ENCODE assay signal across 9 mouse cellular contexts in genomic region chr6:122627469-122628108, GRCm38 (mm10). TPM values are rescaled to one million over a fixed set of nuclear protein-coding genes. Genes with fewer than 3 reads are reported as not detected.
DNase-seq lines count a peak whose midpoint lies in the region; ATAC-seq and TF ChIP-seq lines count a peak whose summit lies in the region.
"Had no signal": no experiment of that assay in that cellular context is flagged by ENCODE, and none has a peak within 500 bp of the region (broad histone marks: within the 10 kb centered on the region; RNA-seq: fewer than 3 reads in every experiment).

No protein-coding gene starts in this region.

- TF ChIP-seq EP300 in heart, postnatal 0 days (IDR thresholded peaks at IDR 0.05; ENCODE audit: low read depth) = no peak
- no peak for TF ChIP-seq EP300 in liver, postnatal 0 days (IDR thresholded peaks at IDR 0.05; ENCODE audit: low read depth)

- no peak overlapping the region for H3K27ac ChIP-seq in forebrain, embryonic 11.5 days (ENCODE audit: low read depth, low read length)
- H3K27ac ChIP-seq in forebrain, embryonic 14.5 days (ENCODE audit: low read depth, low read length) = no peak overlapping the region
- no peak overlapping the region for H3K27ac ChIP-seq in heart, postnatal 0 days (ENCODE audit: low read depth)
- H3K27ac ChIP-seq in liver, postnatal 0 days (ENCODE audit: low read depth) = no peak overlapping the region
- no peak overlapping the region for H3K27ac ChIP-seq in cerebellum, adult 2 months (ENCODE audit: insufficient read depth, low read length)
- H3K27ac ChIP-seq: left cerebral cortex, adult 2 months had no signal

- no peaks in the 10 kb centered on the region for H3K36me3 ChIP-seq in forebrain, embryonic 11.5 days (ENCODE audit: control insufficient read depth, insufficient read depth, low read length)
- H3K36me3 ChIP-seq in forebrain, embryonic 14.5 days (ENCODE audit: control insufficient read depth, insufficient read depth, low read length) = no peaks in the 10 kb centered on the region
- H3K36me3 ChIP-seq in E14TG2a.4 (ENCODE audit: insufficient read depth, low read length) = no peaks in the 10 kb centered on the region
- H3K36me3 ChIP-seq in heart, postnatal 0 days (replicated peaks; ENCODE audit: control insufficient read depth, insufficient read depth, low read length) = no peaks in the 10 kb centered on the region
- H3K36me3 ChIP-seq in liver, postnatal 0 days (replicated peaks; ENCODE audit: insufficient read depth, low read length) = no peaks in the 10 kb centered on the region

- H3K9me3 ChIP-seq in forebrain, embryonic 11.5 days (ENCODE audit: control insufficient read depth, low read length) = no peaks in the 10 kb centered on the region
- H3K9me3 ChIP-seq in forebrain, embryonic 14.5 days (replicated peaks; ENCODE audit: control insufficient read depth, low read length) = no peaks in the 10 kb centered on the region
- peaks cover 31% of the 10 kb centered on the region for H3K9me3 ChIP-seq in E14TG2a.4 (ENCODE audit: low read length)
- H3K9me3 ChIP-seq in heart, postnatal 0 days (replicated peaks; ENCODE audit: control insufficient read depth, low read length) = no peaks in the 10 kb centered on the region
- no peaks in the 10 kb centered on the region for H3K9me3 ChIP-seq in liver, postnatal 0 days (ENCODE audit: low read length)

- H3K9ac ChIP-seq in forebrain, embryonic 11.5 days (ENCODE audit: low read length) = no peak overlapping the region
- no peak overlapping the region for H3K9ac ChIP-seq in forebrain, embryonic 14.5 days (ENCODE audit: low read length)
- H3K9ac ChIP-seq in heart, postnatal 0 days (replicated peaks; ENCODE audit: low read depth, low read length) = no peak overlapping the region
- peak overlapping the region; percentile 34; the same call in 1 of the 2 replicates for H3K9ac ChIP-seq in liver, postnatal 0 days (replicated peaks)

- no peak overlapping the region for H3K4me3 ChIP-seq in forebrain, embryonic 11.5 days (ENCODE audit: low read depth, low read length)
- no peak overlapping the region for H3K4me3 ChIP-seq in forebrain, embryonic 14.5 days (ENCODE audit: low read depth, low read length)
- peak overlapping the region; percentile 60 for H3K4me3 ChIP-seq in E14TG2a.4 (replicated peaks; ENCODE audit: low read length)
- H3K4me3 ChIP-seq in heart, postnatal 0 days (ENCODE audit: low read depth, low read length) = peak overlapping the region; percentile 25
- H3K4me3 ChIP-seq in liver, postnatal 0 days (ENCODE audit: low read depth, low read length) = peak overlapping the region; percentile 29
- no peak overlapping the region for H3K4me3 ChIP-seq in cerebellum, adult 2 months (replicated peaks; ENCODE audit: insufficient read depth, low read depth, low read length)
- H3K4me3 ChIP-seq: left cerebral cortex, adult 2 months had no signal

- no peak for TF ChIP-seq POLR2A in cerebellum, adult 2 months (IDR thresholded peaks at IDR 0.05; ENCODE audit: borderline replicate concordance, insufficient read depth, low read length)

- no peaks in the 10 kb centered on the region for H3K4me1 ChIP-seq in forebrain, embryonic 11.5 days (replicated peaks; ENCODE audit: control insufficient read depth, insufficient read depth, low read length)
- H3K4me1 ChIP-seq in forebrain, embryonic 14.5 days (ENCODE audit: control insufficient read depth, insufficient read depth, low read length) = no peaks in the 10 kb centered on the region
- peaks cover 45% of the 10 kb centered on the region for H3K4me1 ChIP-seq in E14TG2a.4 (replicated peaks; ENCODE audit: low read depth, low read length)
- H3K4me1 ChIP-seq in heart, postnatal 0 days (ENCODE audit: control insufficient read depth, insufficient read depth) = no peaks in the 10 kb centered on the region
- no peaks in the 10 kb centered on the region for H3K4me1 ChIP-seq in liver, postnatal 0 days (ENCODE audit: insufficient read depth)
- no peaks in the 10 kb centered on the region for H3K4me1 ChIP-seq in cerebellum, adult 2 months (ENCODE audit: control insufficient read depth, insufficient read depth, low read length)

- peak; percentile 46 for DNase-seq in forebrain, embryonic 11.5 days (ENCODE audit: low spot score)
- DNase-seq in forebrain, embryonic 14.5 days (ENCODE audit: low spot score) = no peak
- DNase-seq in heart, postnatal 0 days (ENCODE audit: low spot score) = no peak
- DNase-seq in liver, postnatal 0 days = peak; percentile 11
- DNase-seq in cerebellum, adult 2 months = no peak
- DNase-seq in urinary bladder, postnatal 25 days (ENCODE audit: low spot score) = no peak

- H3K27me3 ChIP-seq in forebrain, embryonic 11.5 days (ENCODE audit: control insufficient read depth, insufficient read depth, low read length) = no peaks in the 10 kb centered on the region
- no peaks in the 10 kb centered on the region for H3K27me3 ChIP-seq in forebrain, embryonic 14.5 days (replicated peaks; ENCODE audit: control insufficient read depth, insufficient read depth, low read length)
- H3K27me3 ChIP-seq in E14TG2a.4 (ENCODE audit: insufficient read depth, low read length) = peaks cover 6% of the 10 kb centered on the region
- H3K27me3 ChIP-seq in heart, postnatal 0 days (ENCODE audit: control insufficient read depth, insufficient read depth, low read length) = peaks cover 5% of the 10 kb centered on the region; the same call in 1 of the 2 replicates
- no peaks in the 10 kb centered on the region for H3K27me3 ChIP-seq in liver, postnatal 0 days (ENCODE audit: insufficient read depth, low read length)
- peaks cover 2% of the 10 kb centered on the region; the same call in 1 of the 2 replicates for H3K27me3 ChIP-seq in cerebellum, adult 2 months (ENCODE audit: control insufficient read depth, insufficient read depth, low read length)

- H3K4me2 ChIP-seq in forebrain, embryonic 11.5 days (ENCODE audit: low read depth, low read length, severe bottlenecking) = 0 out of 2 replicates have a peak overlapping the region, but pooled peaks have one; percentile 21
- H3K4me2 ChIP-seq in forebrain, embryonic 14.5 days (ENCODE audit: low read length) = no peak overlapping the region; the same call in 1 of the 2 replicates
- H3K4me2 ChIP-seq in heart, postnatal 0 days (ENCODE audit: low read depth, low read length) = peak overlapping the region; percentile 46
- H3K4me2 ChIP-seq in liver, postnatal 0 days (ENCODE audit: low read depth, low read length) = peak overlapping the region; percentile 65

- WGBS in forebrain, embryonic 11.5 days = 50% methylated on average over 20 of the region's 20 CpGs
- 60% methylated on average over 20 of the region's 20 CpGs for WGBS in forebrain, embryonic 14.5 days
- 22% methylated on average over 20 of the region's 20 CpGs for WGBS in heart, postnatal 0 days
- WGBS in liver, postnatal 0 days (ENCODE audit: insufficient replicate concordance) = 22% methylated on average over 20 of the region's 20 CpGs
- WGBS in cerebellum, adult 2 months = 47% methylated on average over 20 of the region's 20 CpGs

- no peak for TF ChIP-seq CTCF in E14TG2a.4 (conservative IDR thresholded peaks at IDR 0.05; ENCODE audit: low read length)
- no peak for TF ChIP-seq CTCF in heart, postnatal 0 days (IDR thresholded peaks at IDR 0.05; ENCODE audit: low read depth)
- TF ChIP-seq CTCF in liver, postnatal 0 days (IDR thresholded peaks at IDR 0.05; ENCODE audit: low read depth) = no peak
- TF ChIP-seq CTCF in cerebellum, adult 2 months (IDR thresholded peaks at IDR 0.05; ENCODE audit: borderline replicate concordance, insufficient read depth, low read depth, low read length) = no peak

- ATAC-seq in forebrain, embryonic 11.5 days (replicated peaks; ENCODE audit: low FRiP score) = no peak
- no peak for ATAC-seq in forebrain, embryonic 14.5 days
- no peak for ATAC-seq in heart, postnatal 0 days (ENCODE audit: insufficient read depth, low read depth)
- no peak for ATAC-seq in liver, postnatal 0 days
- ATAC-seq in inflammation-experienced regulatory T-cells, adult 6 months = no peak

RNA-seq across cellular contexts. Expression of gene Dppa3, which starts 1.4 kb away (rescaled TPM):
- not detected in 2 replicates for polyA plus RNA-seq in forebrain, embryonic 11.5 days (2014; fragmentation: Nextera tagmentation; extraction: Ambion mirVana)
- not detected in 2 replicates for polyA plus RNA-seq in forebrain, embryonic 14.5 days (2014; fragmentation: Nextera tagmentation; extraction: Ambion mirVana)
- not detected in 2 replicates for total RNA-seq in heart, postnatal 0 days (2014; rRNA removed; ENCODE audit: low replicate concordance)
- 0.18 and 0.41 TPM in 2 replicates for polyA plus RNA-seq in heart, postnatal 0 days (2015; fragmentation: Nextera tagmentation; extraction: Ambion mirVana)
- polyA plus RNA-seq in liver, postnatal 0 days (2015; fragmentation: Nextera tagmentation; extraction: Ambion mirVana) = 0.16 TPM in 1 of 2 replicates, not detected in the other
- polyA plus RNA-seq in cerebellum, adult 2 months (2012; rRNA removed) = not detected in 2 replicates
- polyA plus RNA-seq in inflammation-experienced regulatory T-cells, adult 6 months (2017; shearing (Covaris generic)) = not detected
- total RNA-seq: left cerebral cortex, adult 2 months had no signal

RNA-seq across cellular contexts. Expression of gene Gdf3, which starts 17.7 kb away (rescaled TPM):
- polyA plus RNA-seq in forebrain, embryonic 11.5 days (2014; fragmentation: Nextera tagmentation; extraction: Ambion mirVana) = 0.11 TPM in 1 of 2 replicates, not detected in the other
- polyA plus RNA-seq in forebrain, embryonic 14.5 days (2014; fragmentation: Nextera tagmentation; extraction: Ambion mirVana) = not detected in 2 replicates
- 0.15 TPM in 1 of 2 replicates, not detected in the other for total RNA-seq in heart, postnatal 0 days (2014; rRNA removed; ENCODE audit: low replicate concordance)
- polyA plus RNA-seq in heart, postnatal 0 days (2015; fragmentation: Nextera tagmentation; extraction: Ambion mirVana) = 0.05 and 0.26 TPM in 2 replicates
- polyA plus RNA-seq in liver, postnatal 0 days (2015; fragmentation: Nextera tagmentation; extraction: Ambion mirVana) = 0.47 and 1.0 TPM in 2 replicates
- 0.16 and 0.21 TPM in 2 replicates for polyA plus RNA-seq in cerebellum, adult 2 months (2012; rRNA removed)
- polyA plus RNA-seq in inflammation-experienced regulatory T-cells, adult 6 months (2017; shearing (Covaris generic)) = not detected
- total RNA-seq: left cerebral cortex, adult 2 months had no signal

RNA-seq across cellular contexts. Expression of gene Apobec1, which starts 25.3 kb away (rescaled TPM):
- 1.2 and 1.7 TPM in 2 replicates for polyA plus RNA-seq in forebrain, embryonic 11.5 days (2014; fragmentation: Nextera tagmentation; extraction: Ambion mirVana)
- 3.7 and 4.3 TPM in 2 replicates for polyA plus RNA-seq in forebrain, embryonic 14.5 days (2014; fragmentation: Nextera tagmentation; extraction: Ambion mirVana)
- total RNA-seq in heart, postnatal 0 days (2014; rRNA removed; ENCODE audit: low replicate concordance) = 21.0 and 30.9 TPM in 2 replicates
- 3.9 and 4.2 TPM in 2 replicates for polyA plus RNA-seq in heart, postnatal 0 days (2015; fragmentation: Nextera tagmentation; extraction: Ambion mirVana)
- 11.9 and 12.3 TPM in 2 replicates for polyA plus RNA-seq in liver, postnatal 0 days (2015; fragmentation: Nextera tagmentation; extraction: Ambion mirVana)
- 3.2 and 3.8 TPM in 2 replicates for polyA plus RNA-seq in cerebellum, adult 2 months (2012; rRNA removed)
- polyA plus RNA-seq in inflammation-experienced regulatory T-cells, adult 6 months (2017; shearing (Covaris generic)) = 10 to 100 TPM; 23.8 to 43.8 (median 29.2) TPM

Comparison
In these comparisons a context has a peak if more than half of its experiments do, and no peak if none do; other contexts are left out.
1. DNase-seq: peak in forebrain, embryonic 11.5 days (single experiment) and liver, postnatal 0 days (single experiment); none in forebrain, embryonic 14.5 days (single experiment), heart, postnatal 0 days (single experiment), cerebellum, adult 2 months (0 of 2) and urinary bladder, postnatal 25 days (single experiment).
2. H3K4me3 ChIP-seq: peak in E14TG2a.4 (single experiment), heart, postnatal 0 days (single experiment) and liver, postnatal 0 days (single experiment); none in forebrain, embryonic 11.5 days (single experiment), forebrain, embryonic 14.5 days (single experiment) and cerebellum, adult 2 months (single experiment).